Mouse (Mus musculus) ES-Bruce4 (cell line): ENCODE results near the gene Htra3.

Source experiments
- CTCF ChIP-seq: IDR thresholded peaks from one replicate; pipeline ENCODE4 v1.8.1; 2011; ENCODE audit warnings: low read depth, low read length
- EP300 ChIP-seq: IDR thresholded peaks from 2 replicates; pipeline ENCODE4 v1.6.1; 2011; ENCODE audit warnings: low read depth, low read length; ENCODE audit not compliant: insufficient read depth
- POLR2A ChIP-seq: IDR thresholded peaks from one replicate; pipeline ENCODE4 v1.8.1; 2011; ENCODE audit warnings: low read length; ENCODE audit not compliant: insufficient read depth

- TF ChIP-seq CTCF (no peak), POLR2A (no peak), EP300 (no peak)
Observed at GRCm38 (mm10) chr5:35725840-35726239, 46.3 kb upstream of the Htra3 start.
